Mouse (Mus musculus): Measurements from ENCODE around the gene Nufip2.
"Not testable (repeated sequence)": the region's sequence is repeated elsewhere in the genome, so short reads cannot be mapped to it uniquely, and the experiment has no call there.

The Nufip2 gene

DNA sequence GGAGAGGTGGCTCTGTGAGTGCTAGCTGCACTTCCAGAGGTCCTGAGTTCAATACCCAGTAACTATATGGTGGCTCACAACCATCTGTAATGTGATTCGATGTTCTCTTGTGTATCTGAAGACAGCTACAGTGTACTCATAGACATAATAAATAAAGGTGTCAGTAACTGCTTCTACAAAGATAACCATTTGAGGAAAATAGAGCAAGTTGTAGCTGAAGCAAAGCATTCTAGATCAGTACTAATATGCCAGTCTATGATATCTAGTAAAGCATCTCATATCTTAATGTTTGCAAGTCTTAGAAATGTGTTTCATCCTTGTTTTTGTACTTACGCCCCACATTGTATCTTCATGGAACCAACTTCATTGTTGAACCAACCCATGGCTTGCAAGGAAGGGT is 33.1 kb downstream of the Nufip2 start:
- DNase-seq: no peak

- no peak for DNase-seq
Observed at GRCm38 (mm10) chr11:77721389-77721788, 35.4 kb downstream of the Nufip2 start.

GRCm38 (mm10) chr11:77724766-77725165 is 38.8 kb downstream of the Nufip2 start:
- DNase-seq: no peak

GRCm38 (mm10) chr11:77725183-77725582 is 39.2 kb downstream of the Nufip2 start, which contains the start of gene Cryba1:
Gene Cryba1 (minus strand): TSS chr11:77725283.
- DNase-seq: no peak

GRCm38 (mm10) chr11:77728587-77728986 is 42.6 kb downstream of the Nufip2 start:
- no peak for DNase-seq

DNA sequence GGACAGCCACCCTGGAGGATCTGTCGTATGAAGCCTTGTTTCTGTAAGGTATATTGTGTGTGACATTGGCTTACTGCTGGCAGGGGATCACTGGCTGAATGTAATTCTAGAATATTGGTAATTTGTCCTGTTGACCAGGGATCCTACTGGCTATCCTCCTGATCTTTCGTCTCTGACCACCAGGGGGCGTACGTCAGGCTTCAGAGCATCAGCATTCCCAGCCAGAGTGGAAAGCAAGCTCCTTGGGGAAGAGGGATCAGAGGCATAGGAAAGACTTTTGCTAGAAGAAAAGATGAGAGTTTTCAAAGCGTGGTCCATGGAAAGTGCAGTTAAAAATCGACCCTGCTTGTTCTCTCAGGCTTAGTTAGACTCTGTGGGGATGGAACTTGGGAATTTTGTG is 51.3 kb downstream of the Nufip2 start:
- DNase-seq: peak; percentile 68

DNA sequence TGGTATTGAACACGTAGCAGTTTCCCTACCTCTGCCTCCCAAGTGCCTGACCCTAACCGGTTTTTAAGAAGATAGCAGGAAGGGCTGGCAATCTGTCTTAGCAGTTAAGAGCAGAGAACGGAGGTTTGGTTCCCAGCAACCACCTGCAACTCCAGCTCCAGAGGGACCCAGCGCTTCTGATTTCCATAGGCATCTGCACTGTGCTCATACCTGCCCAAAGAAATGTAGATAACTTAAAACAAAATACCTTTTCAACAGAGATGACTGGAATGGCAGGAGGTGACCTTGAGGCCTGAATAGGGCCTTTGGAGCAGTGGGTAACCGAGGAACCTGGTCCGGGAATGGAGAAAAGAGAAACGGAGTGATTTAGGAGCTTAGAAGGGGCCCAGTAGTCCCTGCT is 52.6 kb downstream of the Nufip2 start:
- DNase-seq: no peak

DNA sequence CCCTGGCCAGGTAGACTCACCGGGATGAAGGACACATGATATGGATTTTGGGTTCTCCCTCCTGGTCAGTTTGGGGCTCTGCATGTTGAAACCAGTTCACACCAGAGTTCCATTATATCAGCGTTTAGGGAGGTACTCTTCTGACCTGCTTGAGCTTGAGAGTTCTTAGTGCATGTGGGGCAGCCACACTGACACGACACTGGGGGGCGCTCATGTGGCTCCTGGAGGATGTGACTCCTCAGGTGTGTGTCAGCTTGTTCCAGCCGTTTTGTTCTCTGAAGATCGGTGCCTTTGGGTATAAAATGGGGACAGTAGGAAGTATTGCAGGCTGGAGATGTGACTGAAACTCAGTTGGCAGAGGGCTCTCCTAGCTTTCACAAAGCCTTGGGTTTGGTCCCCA is 58.0 kb downstream of the Nufip2 start:
- peak; percentile 76 for DNase-seq

DNA sequence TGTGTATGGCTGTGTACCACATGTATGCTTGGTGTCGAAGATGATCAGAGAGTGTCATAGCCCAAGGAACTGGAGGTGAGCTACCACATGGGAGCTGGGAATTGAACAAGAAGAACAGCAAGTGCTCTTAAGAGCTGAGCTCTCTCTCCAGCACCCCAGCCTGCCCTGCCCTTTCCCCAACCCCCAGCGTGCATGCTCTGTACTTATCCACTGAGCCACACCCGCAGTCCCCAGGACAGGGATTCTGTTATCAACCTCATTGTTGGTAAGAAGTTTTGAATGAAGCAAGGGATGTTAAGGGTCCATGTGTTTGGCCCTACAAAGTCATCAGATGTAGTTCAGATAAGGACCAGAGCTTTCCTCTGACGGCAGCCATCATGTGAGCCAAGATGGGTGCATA is 60.7 kb downstream of the Nufip2 start:
- DNase-seq: no peak

DNA sequence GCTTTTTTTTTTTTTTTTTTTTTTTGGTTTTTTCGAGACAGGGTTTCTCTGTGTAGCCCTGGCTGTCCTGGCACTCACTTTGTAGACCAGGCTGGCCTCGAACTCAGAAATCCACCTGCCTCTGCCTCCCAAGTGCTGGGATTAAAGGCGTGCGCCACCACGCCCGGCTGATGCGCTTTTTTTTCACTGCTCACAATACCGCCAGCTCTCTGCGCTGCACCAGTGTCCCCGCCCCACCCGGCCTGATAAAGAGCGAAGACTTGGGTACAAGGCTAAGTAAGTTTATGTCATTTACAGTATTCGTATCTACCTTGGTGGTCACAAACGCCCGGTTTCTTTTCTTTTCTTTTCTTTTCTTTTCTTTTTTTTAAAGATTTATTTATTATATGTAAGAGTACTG is 61.1 kb downstream of the Nufip2 start:
- not testable (repeated sequence) for DNase-seq

DNA sequence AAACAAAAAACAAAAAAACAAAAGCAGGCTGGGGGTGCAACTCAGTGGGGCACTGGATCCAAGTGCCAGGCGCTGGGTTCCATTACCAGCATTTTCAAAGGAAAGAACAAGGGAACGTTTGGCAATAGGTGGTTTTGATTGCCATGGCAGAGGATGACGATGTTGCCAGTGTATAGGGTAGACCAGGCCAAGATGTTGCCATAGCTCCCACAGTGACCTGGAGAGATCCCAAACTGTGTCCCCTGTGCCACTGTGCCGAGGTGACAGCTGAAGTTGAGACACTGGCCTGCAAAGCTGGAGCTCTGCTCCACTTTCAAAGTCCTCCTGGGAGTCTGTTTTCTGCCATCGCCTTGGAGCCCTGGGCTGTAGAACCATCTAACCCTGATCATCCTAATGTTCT is 63.0 kb downstream of the Nufip2 start:
- DNase-seq: no peak

- no peak for DNase-seq
Observed at GRCm38 (mm10) chr11:77752525-77752924, 66.6 kb downstream of the Nufip2 start.

DNA sequence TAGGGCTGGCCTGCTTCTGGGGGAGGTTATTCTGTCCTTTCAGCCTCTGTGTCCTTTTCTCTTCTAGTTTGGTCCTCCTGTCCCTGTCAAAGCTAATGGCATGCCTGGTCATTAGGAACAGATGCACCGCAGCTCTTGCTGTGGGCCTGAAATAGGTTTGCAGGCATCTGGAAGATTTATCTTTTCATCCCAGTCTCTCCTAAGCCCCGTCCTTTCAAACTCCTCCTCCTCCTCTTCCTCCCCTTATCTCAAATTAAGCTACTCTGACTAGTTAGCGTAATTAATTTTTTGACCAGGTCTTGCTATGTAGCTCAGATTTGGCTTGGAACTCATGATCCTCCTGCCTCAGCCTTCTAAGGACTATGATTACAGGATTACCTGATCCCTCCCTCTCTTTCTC is 67.5 kb downstream of the Nufip2 start:
- DNase-seq: no peak

GRCm38 (mm10) chr11:77760031-77760430 is 74.1 kb downstream of the Nufip2 start:
- no peak for DNase-seq

DNA sequence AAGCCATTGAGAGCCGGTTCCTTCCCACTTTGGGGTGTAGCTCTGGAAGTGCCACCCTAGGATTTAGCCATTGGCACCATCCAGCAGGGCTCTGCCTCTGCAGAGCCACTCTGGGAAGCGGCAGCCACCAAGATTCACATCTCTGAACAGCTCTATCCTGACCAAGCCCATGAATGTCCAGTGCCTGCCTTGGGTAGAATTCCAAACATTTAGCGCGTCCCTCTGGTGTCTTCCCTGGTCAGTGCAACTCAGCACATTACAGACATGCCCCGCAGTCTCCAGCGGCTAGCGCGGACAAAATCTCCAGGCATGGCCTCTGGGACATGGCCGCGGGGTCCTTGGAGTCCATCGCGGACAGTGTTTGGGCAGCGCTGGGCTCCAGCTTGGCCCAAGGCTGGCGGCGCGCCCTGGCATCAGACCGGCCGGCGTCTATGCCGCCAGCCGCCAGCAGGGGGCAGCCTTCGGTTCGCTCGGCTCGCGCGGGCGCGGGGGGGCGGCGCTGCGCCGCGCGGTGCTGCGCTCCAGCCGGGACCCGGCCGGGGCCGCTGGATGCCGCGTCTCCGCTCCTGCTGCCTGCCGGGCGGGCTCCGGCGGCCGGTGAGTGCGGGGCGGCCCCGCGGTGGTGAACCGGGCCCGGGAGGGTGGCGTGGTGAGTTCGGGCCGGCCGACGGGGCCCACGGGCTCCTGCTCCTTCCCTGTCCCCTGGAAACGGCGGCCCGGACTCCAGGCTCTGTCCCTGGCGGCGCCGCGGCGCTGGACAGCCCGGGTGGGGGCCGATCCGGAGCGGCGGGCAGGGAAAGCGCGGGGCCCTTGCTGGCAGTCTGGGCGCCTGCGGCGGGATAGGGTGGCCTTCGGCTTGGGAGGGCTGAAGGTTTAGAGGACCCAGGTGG is 77.1 kb downstream of the Nufip2 start, which contains the start of gene Myo18a:
Myo18a (plus strand) TSS at position 464 of the 890 bp plus-strand sequence.
- DNase-seq: peak; percentile 86

DNA sequence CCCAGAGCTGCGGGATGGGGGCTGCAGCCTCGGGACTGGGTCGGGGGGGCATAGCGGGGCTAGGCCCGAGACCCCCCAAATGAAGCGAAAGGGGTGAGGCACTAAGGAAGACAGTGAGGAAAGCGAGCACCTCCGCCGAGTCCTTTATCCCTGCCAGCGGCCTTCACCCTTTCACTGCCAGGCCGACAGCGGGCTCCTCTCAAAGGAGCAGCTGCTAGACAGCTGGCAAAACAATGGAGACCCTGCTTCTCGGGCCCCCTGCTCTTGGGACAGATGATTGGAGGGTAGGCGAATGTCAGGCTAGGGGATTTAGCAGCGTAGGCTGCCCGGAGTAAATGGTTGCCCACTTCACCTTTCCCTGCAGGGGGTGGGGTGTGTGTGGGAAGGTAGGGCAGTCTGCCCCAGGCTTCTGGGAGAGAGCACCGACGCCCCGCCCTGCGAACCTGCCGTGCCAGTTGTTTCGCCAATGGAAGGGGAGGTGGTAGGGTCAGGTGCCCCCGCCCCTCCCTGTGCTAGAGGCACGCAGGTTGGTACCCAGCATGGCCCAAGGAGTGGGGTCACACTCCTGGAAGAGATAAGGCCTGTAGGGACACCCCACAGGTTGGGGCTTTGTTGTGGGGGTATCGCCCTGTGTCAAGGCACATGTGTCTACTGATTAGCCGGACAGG is 77.9 kb downstream of the Nufip2 start:
- peak; percentile 52 for DNase-seq

DNA sequence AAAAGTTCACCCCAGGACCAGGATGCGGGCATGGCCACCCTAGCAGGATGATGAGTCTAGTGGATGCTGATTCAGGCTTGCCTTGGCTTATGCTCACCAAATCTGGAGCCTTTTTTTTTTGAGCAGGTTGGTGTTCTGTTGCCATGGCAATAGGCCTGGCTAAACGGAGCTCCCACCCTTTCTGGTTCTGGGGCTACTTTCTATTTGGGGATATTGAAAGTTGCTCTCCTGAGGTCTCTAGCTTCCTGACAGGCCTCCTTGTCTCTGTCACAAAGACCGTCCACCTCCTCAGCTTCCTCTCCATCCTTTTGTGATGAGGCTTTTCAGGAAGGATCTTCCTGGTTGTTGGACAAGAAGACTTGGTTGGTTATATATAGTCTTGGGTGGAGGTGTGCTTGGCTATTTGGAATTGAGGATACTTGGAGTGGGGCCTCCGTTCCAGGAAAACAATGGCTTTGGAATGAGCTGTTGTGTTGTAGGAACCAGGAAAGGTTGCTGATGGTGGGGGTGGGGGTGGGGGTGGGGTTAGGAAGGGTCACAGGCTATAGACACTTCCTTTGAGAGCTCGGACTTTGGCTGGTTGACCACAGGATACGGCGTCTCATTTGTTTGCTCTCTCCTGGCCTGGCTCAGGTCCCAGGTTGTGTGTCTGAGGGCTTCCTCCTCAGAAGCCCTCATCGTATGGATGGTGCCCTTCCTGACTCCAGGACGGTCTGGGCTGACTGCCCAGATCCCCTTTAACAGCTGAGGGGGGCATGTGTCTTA is 78.9 kb downstream of the Nufip2 start:
- no peak for DNase-seq

- DNase-seq: no peak
Observed at GRCm38 (mm10) chr11:77765459-77765777, 79.5 kb downstream of the Nufip2 start.

- peak; percentile 69 for DNase-seq
Observed at GRCm38 (mm10) chr11:77766351-77767001, 80.5 kb downstream of the Nufip2 start.

DNA sequence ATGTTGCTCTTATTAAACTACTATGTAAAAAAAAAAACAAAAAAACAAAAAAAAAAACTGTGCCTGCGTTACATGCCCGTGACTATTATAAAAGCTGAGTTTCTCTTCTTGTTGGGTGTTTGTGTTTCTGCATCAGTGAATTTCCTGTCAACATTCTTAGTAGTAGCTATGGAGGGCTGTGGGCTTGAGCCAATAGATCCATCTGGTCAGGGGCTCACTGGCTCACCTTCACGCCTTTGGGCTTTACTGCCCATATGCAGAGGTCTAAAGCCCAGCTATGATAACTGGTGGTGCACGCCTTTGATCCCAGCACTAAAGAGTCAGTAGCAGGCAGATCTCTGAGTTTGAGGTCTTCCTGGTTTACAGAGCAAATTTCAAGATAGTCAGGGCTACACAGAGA is 83.5 kb downstream of the Nufip2 start:
- no peak for DNase-seq

GRCm38 (mm10) chr11:77770346-77770745 is 84.4 kb downstream of the Nufip2 start:
- no peak for DNase-seq

DNA sequence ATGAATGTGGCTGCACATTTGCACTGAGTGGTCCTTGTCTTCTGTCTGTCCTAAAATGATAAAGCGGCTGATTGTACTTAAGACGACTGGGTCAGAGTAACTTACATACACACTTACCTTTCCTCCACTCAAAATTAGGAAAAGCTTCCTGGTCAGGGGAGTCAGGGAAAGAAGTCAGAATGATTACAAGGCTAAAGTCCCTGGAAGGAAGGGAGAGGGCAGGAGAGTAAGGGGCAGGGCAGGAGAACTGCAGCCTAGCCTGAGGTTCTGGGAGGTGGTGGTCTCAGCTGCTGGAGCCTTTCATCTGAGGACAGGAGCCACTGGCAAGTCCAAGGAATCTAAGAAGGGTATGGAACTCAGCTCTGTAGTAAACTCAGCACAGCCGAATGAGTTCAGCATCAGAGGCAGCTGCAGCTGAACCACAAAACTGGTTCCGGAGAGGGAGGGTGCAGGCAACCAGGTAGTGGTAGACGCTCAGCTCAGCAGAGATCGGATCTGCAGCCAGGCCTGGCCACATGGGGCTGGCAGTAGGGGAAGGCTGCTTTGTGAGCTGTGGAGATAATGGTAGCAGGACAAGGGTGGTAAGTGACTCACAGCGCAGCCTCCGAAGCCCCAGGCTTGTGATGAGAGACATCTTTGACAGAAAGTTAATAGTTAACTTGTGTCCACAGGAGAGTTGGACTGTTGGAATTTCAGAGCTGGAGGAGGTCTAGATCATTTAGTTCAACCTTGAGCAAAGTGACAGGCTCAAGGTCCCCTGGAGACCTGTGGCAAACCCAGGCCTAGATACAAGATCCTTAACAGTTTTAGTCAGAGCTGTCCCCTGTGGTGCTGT is 86.1 kb downstream of the Nufip2 start:
- DNase-seq: peak; percentile 61

Data from thymus, postnatal 14 days (tissue).